Mouse (Mus musculus): Measurements from ENCODE around the gene Mpzl1.

Gene Mpzl1

GRCm38 (mm10) chr1:165612714-165613113 lies 21.6 kb downstream of the Mpzl1 start:
- DNase-seq: no peak

GRCm38 (mm10) chr1:165610321-165610999 lies 23.9 kb downstream of the Mpzl1 start:
- DNase-seq: peak; percentile 48

GRCm38 (mm10) chr1:165609495-165610320 lies 24.6 kb downstream of the Mpzl1 start:
- DNase-seq: no peak

GRCm38 (mm10) chr1:165608904-165609303 lies 25.4 kb downstream of the Mpzl1 start:
- no peak for DNase-seq

GRCm38 (mm10) chr1:165605774-165606173 lies 28.6 kb downstream of the Mpzl1 start:
- no peak for DNase-seq

GRCm38 (mm10) chr1:165605108-165605507 lies 29.2 kb downstream of the Mpzl1 start:
- no peak for DNase-seq

- no peak for DNase-seq
Measured at GRCm38 (mm10) chr1:165604203-165604602, 30.1 kb downstream of the Mpzl1 start.

- DNase-seq: no peak
Measured at GRCm38 (mm10) chr1:165603218-165603617, 31.1 kb downstream of the Mpzl1 start.

GRCm38 (mm10) chr1:165601775-165602280 lies 32.5 kb downstream of the Mpzl1 start:
- DNase-seq: no peak

- DNase-seq: no peak
Measured at GRCm38 (mm10) chr1:165594699-165595421, 39.5 kb downstream of the Mpzl1 start.

- no peak for DNase-seq
Measured at GRCm38 (mm10) chr1:165592295-165593082, 41.8 kb downstream of the Mpzl1 start.

GRCm38 (mm10) chr1:165590760-165591159 lies 43.6 kb downstream of the Mpzl1 start:
- DNase-seq: no peak

- no peak for DNase-seq
Measured at GRCm38 (mm10) chr1:165589280-165590048, 44.9 kb downstream of the Mpzl1 start.

- no peak for DNase-seq
Measured at GRCm38 (mm10) chr1:165587845-165588244, 46.5 kb downstream of the Mpzl1 start.

- no peak for DNase-seq
Measured at GRCm38 (mm10) chr1:165586366-165586765, 48.0 kb downstream of the Mpzl1 start.

GRCm38 (mm10) chr1:165585389-165586104 lies 48.8 kb downstream of the Mpzl1 start:
- DNase-seq: no peak

- DNase-seq: peak; percentile 85
Measured at GRCm38 (mm10) chr1:165583529-165584184, 50.7 kb downstream of the Mpzl1 start.

- DNase-seq: no peak
Measured at GRCm38 (mm10) chr1:165581255-165581654, 53.1 kb downstream of the Mpzl1 start.

GRCm38 (mm10) chr1:165579332-165579731 lies 55.0 kb downstream of the Mpzl1 start:
- DNase-seq: no peak

- no peak for DNase-seq
Measured at GRCm38 (mm10) chr1:165576459-165577112, 57.8 kb downstream of the Mpzl1 start.

Measured in retina, postnatal 1 day (tissue).